Mouse (Mus musculus) midbrain, embryonic 13.5 days (tissue): ENCODE measurements at regions not wholly inside any gene's neighbourhood (a gene's known extent, or its start where the extent isn't known, plus 50 kb on each side); places are given as distances from the start of the nearest gene placed in this dataset.

Experiments
- ATAC-seq: fragments of 200-750 bp; cut with Nextera tagmentation; 2 replicates; pipeline ENCODE4 v1.8.0; 2017; ENCODE audit warnings: mild to moderate bottlenecking, moderate TSS enrichment, moderate library complexity
- H3K27ac ChIP-seq: fragments of 300-500 bp; sonication (generic); 2 replicates; pipeline ENCODE4 v1.5.1; 2015; ENCODE audit warnings: inconsistent platforms, mild to moderate bottlenecking, moderate library complexity
- H3K27me3 ChIP-seq: fragments of 300-500 bp; sonication (generic); 2 replicates; pipeline ENCODE4 v1.6.1; 2015; ENCODE audit warnings: mild to moderate bottlenecking, inconsistent platforms
- H3K36me3 ChIP-seq: fragments of 300-500 bp; sonication (generic); 2 replicates; pipeline ENCODE4 v1.6.1; 2015; ENCODE audit warnings: mild to moderate bottlenecking, inconsistent platforms
- H3K4me1 ChIP-seq: fragments of 300-500 bp; sonication (generic); replicated peaks from 2 replicates; pipeline ENCODE4 v1.6.1; 2015; ENCODE audit warnings: inconsistent platforms
- H3K4me2 ChIP-seq: fragments of 300-500 bp; sonication (generic); replicated peaks from 2 replicates; pipeline ENCODE4 v1.6.1; 2015; ENCODE audit warnings: moderate library complexity, mild to moderate bottlenecking, inconsistent platforms
- H3K4me3 ChIP-seq: fragments of 300-500 bp; sonication (generic); replicated peaks from 2 replicates; pipeline ENCODE4 v1.5.1; 2015; ENCODE audit warnings: mild to moderate bottlenecking, inconsistent platforms
- H3K9ac ChIP-seq: fragments of 300-500 bp; sonication (generic); replicated peaks from 2 replicates; pipeline ENCODE4 v1.6.1; 2015; ENCODE audit warnings: mild to moderate bottlenecking, inconsistent platforms
- H3K9me3 ChIP-seq: fragments of 300-500 bp; sonication (generic); 2 replicates; pipeline ENCODE4 v1.6.1; 2016; ENCODE audit warnings: mild to moderate bottlenecking, inconsistent platforms
- WGBS: fragments of 180-500 bp; shearing (Covaris S2); methylation state at CpG from one replicate; pipeline ENCODE4 v1.1.7; 2015; 5-methylcytosine and 5-hydroxymethylcytosine counted together

- 78% methylated on average over 2 of the region's 2 CpGs for WGBS
- Histone ChIP-seq H3K4me2 (no peak overlapping the region), H3K9ac (no peak overlapping the region), H3K9me3 (no peaks in the 10 kb centered on the region), H3K27me3 (no peaks in the 10 kb centered on the region), H3K4me1 (no peaks in the 10 kb centered on the region), H3K36me3 (no peaks in the 10 kb centered on the region), H3K27ac (no peak overlapping the region), H3K4me3 (no peak overlapping the region)
- ATAC-seq: no peak
Observed at GRCm38 (mm10) chr2:9614415-9614814, 266.6 kb upstream of the 4930412O13Rik start.

- Histone ChIP-seq H3K4me3 (no peak overlapping the region), H3K4me2 (no peak overlapping the region), H3K36me3 (no peaks in the 10 kb centered on the region), H3K9me3 (no peaks in the 10 kb centered on the region), H3K4me1 (no peaks in the 10 kb centered on the region; the same call in 1 of the 2 replicates), H3K27ac (no peak overlapping the region), H3K27me3 (no peaks in the 10 kb centered on the region), H3K9ac (no peak overlapping the region)
- ATAC-seq: no peak
- 82% methylated on average over 5 of the region's 5 CpGs for WGBS
Observed at GRCm38 (mm10) chr2:9616292-9616691, 264.8 kb upstream of the 4930412O13Rik start.

- WGBS: 74% methylated on average over 21 of the region's 21 CpGs
- no peak overlapping the region for H3K4me2 ChIP-seq
Observed at GRCm38 (mm10) chr2:9620303-9621244, 260.5 kb upstream of the 4930412O13Rik start.

DNA sequence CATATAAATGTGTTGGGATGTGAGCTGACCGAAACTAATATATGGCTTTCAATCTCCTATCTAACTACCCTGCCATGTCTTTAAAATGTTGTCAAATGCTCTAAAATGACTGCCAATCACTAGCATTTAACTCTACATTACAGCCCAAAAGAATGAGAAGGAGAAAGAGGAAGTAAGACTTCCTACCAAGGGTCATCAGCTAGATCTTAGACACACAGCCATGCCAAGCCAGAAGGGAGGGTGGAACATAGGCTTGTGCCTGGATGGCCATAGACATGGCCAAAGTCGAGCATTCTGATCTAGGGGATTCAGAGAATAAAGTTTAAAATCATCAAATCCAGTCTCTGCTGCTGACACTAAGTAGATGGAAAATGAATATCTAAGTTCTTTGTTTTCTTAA is 257.4 kb upstream of the 4930412O13Rik start:
- no peaks in the 10 kb centered on the region for H3K27me3 ChIP-seq
- H3K9me3 ChIP-seq: no peaks in the 10 kb centered on the region
- H3K4me1 ChIP-seq: no peaks in the 10 kb centered on the region; the same call in 1 of the 2 replicates
- no peak overlapping the region for H3K9ac ChIP-seq
- H3K4me2 ChIP-seq: no peak overlapping the region
- no peaks in the 10 kb centered on the region for H3K36me3 ChIP-seq
- 89% methylated on average over 2 of the region's 2 CpGs for WGBS
- no peak for ATAC-seq
- H3K4me3 ChIP-seq: no peak overlapping the region
- H3K27ac ChIP-seq: no peak overlapping the region

More at GRCm38 (mm10) chr2:9620303-9621244, 260.5 kb upstream of the 4930412O13Rik start:
- peak; percentile 86 for ATAC-seq
- H3K27ac ChIP-seq: peak overlapping the region; percentile 35; the same call in 1 of the 2 replicates
- H3K4me1 ChIP-seq: no peaks in the 10 kb centered on the region; the same call in 1 of the 2 replicates
- no peaks in the 10 kb centered on the region for H3K27me3 ChIP-seq
- no peaks in the 10 kb centered on the region for H3K36me3 ChIP-seq
- no peak overlapping the region for H3K4me3 ChIP-seq
- H3K9ac ChIP-seq: no peak overlapping the region
- no peaks in the 10 kb centered on the region for H3K9me3 ChIP-seq

- Histone ChIP-seq H3K9ac (no peak overlapping the region), H3K4me2 (no peak overlapping the region), H3K9me3 (no peaks in the 10 kb centered on the region), H3K27ac (no peak overlapping the region), H3K4me3 (no peak overlapping the region), H3K36me3 (no peaks in the 10 kb centered on the region), H3K27me3 (no peaks in the 10 kb centered on the region), H3K4me1 (peaks cover 6% of the 10 kb centered on the region)
- no peak for ATAC-seq
- 89% methylated on average over 3 of the region's 3 CpGs for WGBS
Observed at GRCm38 (mm10) chr2:9628026-9628425, 253.0 kb upstream of the 4930412O13Rik start.

DNA sequence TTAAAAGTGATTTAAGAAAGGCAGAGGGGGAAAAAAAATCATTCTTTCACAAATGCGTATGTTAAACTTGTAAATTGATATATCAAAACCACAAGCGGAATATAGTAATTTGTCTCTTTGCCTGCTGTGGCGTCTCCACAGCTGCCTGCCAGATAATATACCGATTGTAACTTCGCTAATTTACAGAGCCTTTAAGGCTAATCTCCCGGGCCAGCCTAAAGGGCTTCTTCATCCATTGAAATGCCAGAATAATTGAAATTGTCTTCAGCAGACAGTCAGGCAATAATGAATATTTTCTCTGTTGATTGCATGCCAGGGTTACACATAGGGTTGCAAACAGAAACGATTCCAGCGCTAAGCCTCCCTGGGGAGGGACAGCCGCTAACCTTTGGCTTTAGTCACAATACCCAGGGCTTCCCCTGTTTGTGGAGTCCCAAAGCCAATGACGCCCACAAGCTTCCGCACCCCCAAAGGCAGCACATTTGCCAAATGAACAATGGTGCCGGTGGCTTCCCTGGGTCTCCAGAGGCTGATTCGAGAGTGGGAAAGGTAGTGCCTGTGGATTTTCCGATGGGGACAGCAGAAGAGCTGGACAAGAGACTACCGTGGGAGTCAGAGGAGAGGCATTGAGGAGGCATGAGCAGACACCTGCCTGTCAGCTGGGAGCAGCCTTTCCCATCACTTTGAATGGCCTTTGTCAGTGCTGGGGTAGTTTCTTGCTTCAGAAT is 248.2 kb upstream of the 4930412O13Rik start:
- H3K4me1 ChIP-seq: peaks cover 15% of the 10 kb centered on the region
- ATAC-seq: peak; percentile 69
- 0 out of 2 replicates have a peak overlapping the region, but pooled peaks have one; percentile 15 for H3K27ac ChIP-seq
- H3K36me3 ChIP-seq: no peaks in the 10 kb centered on the region
- H3K27me3 ChIP-seq: no peaks in the 10 kb centered on the region
- H3K4me3 ChIP-seq: peak overlapping the region; percentile 26
- H3K4me2 ChIP-seq: peak overlapping the region; percentile 52
- no peaks in the 10 kb centered on the region for H3K9me3 ChIP-seq
- WGBS: 8% methylated on average over 15 of the region's 15 CpGs
- peak overlapping the region; percentile 47 for H3K9ac ChIP-seq

- ATAC-seq: no peak
- no peak overlapping the region for H3K4me2 ChIP-seq
- H3K4me3 ChIP-seq: no peak overlapping the region
- WGBS: 29% methylated on average over 5 of the region's 5 CpGs
- H3K9ac ChIP-seq: no peak overlapping the region
- H3K4me1 ChIP-seq: 0 out of 2 replicates have a peak, but pooled peaks cover 5% of the 10 kb centered on the region
- no peak overlapping the region for H3K27ac ChIP-seq
- no peaks in the 10 kb centered on the region for H3K27me3 ChIP-seq
- H3K9me3 ChIP-seq: no peaks in the 10 kb centered on the region
- H3K36me3 ChIP-seq: no peaks in the 10 kb centered on the region
Observed at GRCm38 (mm10) chr2:9639262-9639661, 241.8 kb upstream of the 4930412O13Rik start.

DNA sequence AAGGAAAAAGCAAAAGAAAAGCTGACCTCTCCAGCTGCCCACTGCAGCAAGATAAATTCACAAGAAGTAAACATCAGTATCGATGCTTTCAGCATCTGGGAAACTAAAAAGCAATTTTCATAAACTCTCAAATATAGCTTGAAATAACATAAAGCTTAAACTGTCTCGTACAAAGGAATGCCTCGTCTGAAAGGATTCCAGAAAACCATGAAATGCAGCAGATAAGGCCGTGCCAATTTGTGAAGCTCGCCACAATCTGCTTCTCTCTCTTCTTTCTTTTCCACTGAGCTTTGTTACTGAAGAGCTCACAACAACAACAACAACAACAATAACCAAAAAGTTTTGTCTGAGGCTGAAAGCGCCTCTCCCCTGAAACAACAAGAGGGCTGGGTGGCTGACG is 239.4 kb upstream of the 4930412O13Rik start:
- no peak overlapping the region for H3K9ac ChIP-seq
- no peaks in the 10 kb centered on the region for H3K9me3 ChIP-seq
- WGBS: 63% methylated on average over 7 of the region's 7 CpGs
- no peak for ATAC-seq
- no peak overlapping the region for H3K27ac ChIP-seq
- H3K27me3 ChIP-seq: no peaks in the 10 kb centered on the region
- no peaks in the 10 kb centered on the region for H3K36me3 ChIP-seq
- H3K4me2 ChIP-seq: no peak overlapping the region
- H3K4me1 ChIP-seq: 0 out of 2 replicates have a peak, but pooled peaks cover 5% of the 10 kb centered on the region
- no peak overlapping the region for H3K4me3 ChIP-seq

- WGBS: 88% methylated on average over 3 of the region's 3 CpGs
- no peak overlapping the region for H3K4me3 ChIP-seq
- no peaks in the 10 kb centered on the region for H3K9me3 ChIP-seq
- no peaks in the 10 kb centered on the region for H3K27me3 ChIP-seq
- no peaks in the 10 kb centered on the region for H3K36me3 ChIP-seq
- H3K4me2 ChIP-seq: no peak overlapping the region
- H3K4me1 ChIP-seq: 0 out of 2 replicates have a peak, but pooled peaks cover 5% of the 10 kb centered on the region
- no peak overlapping the region for H3K27ac ChIP-seq
- H3K9ac ChIP-seq: no peak overlapping the region
- no peak for ATAC-seq
Observed at GRCm38 (mm10) chr2:9642411-9642810, 238.6 kb upstream of the 4930412O13Rik start.

DNA sequence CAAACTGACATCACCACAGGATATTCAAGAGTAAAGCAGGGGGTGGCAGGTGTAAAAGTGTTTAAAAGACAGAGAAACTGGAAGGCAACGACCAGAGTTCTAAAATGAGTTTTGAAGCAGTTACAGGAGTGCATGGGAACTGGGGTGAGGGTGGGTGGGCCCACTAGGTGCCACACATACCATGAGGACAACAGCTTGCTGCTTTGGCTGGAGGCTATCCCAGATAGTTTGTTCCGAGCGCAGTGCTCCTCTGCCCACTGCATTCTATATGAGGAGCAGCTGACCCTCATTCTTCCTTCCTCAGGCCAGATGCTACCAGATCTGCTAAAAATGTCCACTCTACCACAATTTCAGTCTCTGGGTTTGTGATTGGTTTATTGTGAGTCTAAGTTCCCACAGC is 234.6 kb upstream of the 4930412O13Rik start:
- Histone ChIP-seq H3K4me3 (no peak overlapping the region), H3K4me2 (no peak overlapping the region), H3K9me3 (no peaks in the 10 kb centered on the region), H3K36me3 (no peaks in the 10 kb centered on the region), H3K9ac (no peak overlapping the region), H3K27ac (no peak overlapping the region), H3K4me1 (no peaks in the 10 kb centered on the region), H3K27me3 (no peaks in the 10 kb centered on the region)
- no peak for ATAC-seq
- WGBS: 63% methylated on average over 3 of the region's 3 CpGs

DNA sequence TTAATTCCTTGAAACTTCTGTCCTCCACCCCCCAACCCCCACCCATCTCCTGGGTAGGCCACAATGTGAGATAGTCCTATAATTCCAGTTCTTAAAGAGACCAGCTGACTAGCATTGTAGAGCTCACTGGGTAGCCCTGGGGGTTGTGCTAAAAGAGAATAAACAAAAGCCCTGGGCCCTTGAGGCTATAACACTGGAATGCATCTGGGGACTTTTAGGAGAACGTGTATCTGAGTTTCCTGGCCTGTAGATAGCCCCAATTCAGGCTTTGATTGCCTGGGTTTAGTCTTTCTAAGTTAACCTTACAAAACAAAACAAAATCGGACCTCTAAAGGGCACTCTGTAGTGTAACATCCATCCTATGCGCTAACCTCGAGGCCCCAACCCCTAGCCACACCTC is 234.1 kb upstream of the 4930412O13Rik start:
- no peak overlapping the region for H3K27ac ChIP-seq
- no peak overlapping the region for H3K4me3 ChIP-seq
- no peaks in the 10 kb centered on the region for H3K9me3 ChIP-seq
- no peak for ATAC-seq
- 15% methylated on average over 4 of the region's 4 CpGs for WGBS
- H3K4me1 ChIP-seq: no peaks in the 10 kb centered on the region
- H3K36me3 ChIP-seq: no peaks in the 10 kb centered on the region
- no peak overlapping the region for H3K9ac ChIP-seq
- H3K27me3 ChIP-seq: no peaks in the 10 kb centered on the region
- H3K4me2 ChIP-seq: no peak overlapping the region

GRCm38 (mm10) chr2:9650082-9650481 is 231.0 kb upstream of the 4930412O13Rik start:
- no peak for ATAC-seq
- 100% methylated on average over 1 of the region's 1 CpGs for WGBS

More at GRCm38 (mm10) chr2:9650082-9650481, 231.0 kb upstream of the 4930412O13Rik start:
- Histone ChIP-seq H3K4me1 (no peaks in the 10 kb centered on the region), H3K27me3 (no peaks in the 10 kb centered on the region), H3K4me3 (no peak overlapping the region), H3K27ac (no peak overlapping the region), H3K4me2 (no peak overlapping the region), H3K9ac (no peak overlapping the region), H3K36me3 (no peaks in the 10 kb centered on the region), H3K9me3 (no peaks in the 10 kb centered on the region)
